Mouse (Mus musculus): ENCODE measurements around the gene Las1l. TPM values are rescaled to one million over a fixed set of nuclear protein-coding genes. Genes with fewer than 3 reads are reported as not detected.
A peak's percentile ranks its signal among the peaks of the same experiment; 100 is the strongest.

The Las1l gene
- 69.2 and 70.0 TPM in 2 replicates for polyA plus RNA-seq (2012; rRNA removed)

- peak within 1 kb of the TSS; percentile 75 for H3K4me3 ChIP-seq (replicated peaks; ENCODE audit: insufficient read depth, low read depth, low read length)
- peak within 1 kb of the TSS; percentile 2; the same call in 1 of the 2 replicates for H3K27ac ChIP-seq (ENCODE audit: insufficient read depth, low read length)
- DNase-seq = peak; percentile 91 to 94
- WGBS = 8% methylated on average over 42 of the region's 42 CpGs
- H3K27me3 ChIP-seq (ENCODE audit: control insufficient read depth, insufficient read depth, low read length) = no peaks in the 10 kb centered on the region
- H3K4me1 ChIP-seq (ENCODE audit: control insufficient read depth, insufficient read depth, low read length) = 0 out of 2 replicates have a peak, but pooled peaks cover 2% of the 10 kb centered on the region
- TF ChIP-seq CTCF (IDR thresholded peaks at IDR 0.05; ENCODE audit: borderline replicate concordance, insufficient read depth, low read depth, low read length) (peak; percentile 10; the same call in 1 of the 2 replicates), POLR2A (IDR thresholded peaks at IDR 0.05; ENCODE audit: borderline replicate concordance, insufficient read depth, low read length) (peak; percentile 86)
These were observed at the start of gene Las1l for GRCm38 (mm10) chrX:95956497-95957293. Las1l (minus strand) TSS chrX:95956962.

- H3K4me3 ChIP-seq (replicated peaks; ENCODE audit: insufficient read depth, low read depth, low read length) = no peak overlapping the region
- H3K4me1 ChIP-seq (ENCODE audit: control insufficient read depth, insufficient read depth, low read length) = no peaks in the 10 kb centered on the region
- DNase-seq = no peak
- H3K27me3 ChIP-seq (ENCODE audit: control insufficient read depth, insufficient read depth, low read length) = no peaks in the 10 kb centered on the region
- WGBS = 76% methylated on average over 6 of the region's 6 CpGs
- H3K27ac ChIP-seq (ENCODE audit: insufficient read depth, low read length) = no peak overlapping the region
- TF ChIP-seq CTCF (IDR thresholded peaks at IDR 0.05; ENCODE audit: borderline replicate concordance, insufficient read depth, low read depth, low read length) (peak; percentile 28; the same call in 1 of the 2 replicates), POLR2A (IDR thresholded peaks at IDR 0.05; ENCODE audit: borderline replicate concordance, insufficient read depth, low read length) (no peak)
These were observed 49.6 kb upstream of the Las1l start for GRCm38 (mm10) chrX:96006395-96006794.

- no peak overlapping the region for H3K27ac ChIP-seq (ENCODE audit: insufficient read depth, low read length)
- no peaks in the 10 kb centered on the region for H3K4me1 ChIP-seq (ENCODE audit: control insufficient read depth, insufficient read depth, low read length)
- TF ChIP-seq CTCF (IDR thresholded peaks at IDR 0.05; ENCODE audit: borderline replicate concordance, insufficient read depth, low read depth, low read length) (no peak), POLR2A (IDR thresholded peaks at IDR 0.05; ENCODE audit: borderline replicate concordance, insufficient read depth, low read length) (no peak)
- DNase-seq = no peak
- WGBS = 82% methylated on average over 6 of the region's 6 CpGs
- H3K4me3 ChIP-seq (replicated peaks; ENCODE audit: insufficient read depth, low read depth, low read length) = no peak overlapping the region
- H3K27me3 ChIP-seq (ENCODE audit: control insufficient read depth, insufficient read depth, low read length) = no peaks in the 10 kb centered on the region
These were observed 42.8 kb upstream of the Las1l start for GRCm38 (mm10) chrX:95999601-96000000.

GRCm38 (mm10) chrX:95993206-95993605 lies 36.4 kb upstream of the Las1l start:
- Histone ChIP-seq H3K4me3 (replicated peaks; ENCODE audit: insufficient read depth, low read depth, low read length) (no peak overlapping the region), H3K27ac (ENCODE audit: insufficient read depth, low read length) (no peak overlapping the region), H3K27me3 (ENCODE audit: control insufficient read depth, insufficient read depth, low read length) (no peaks in the 10 kb centered on the region), H3K4me1 (ENCODE audit: control insufficient read depth, insufficient read depth, low read length) (no peaks in the 10 kb centered on the region)
- DNase-seq = no peak
- TF ChIP-seq POLR2A (IDR thresholded peaks at IDR 0.05; ENCODE audit: borderline replicate concordance, insufficient read depth, low read length) (no peak), CTCF (IDR thresholded peaks at IDR 0.05; ENCODE audit: borderline replicate concordance, insufficient read depth, low read depth, low read length) (no peak)
- 60% methylated on average over 3 of the region's 3 CpGs for WGBS

- 74% methylated on average over 9 of the region's 9 CpGs for WGBS
- DNase-seq = no peak
- Histone ChIP-seq H3K4me1 (ENCODE audit: control insufficient read depth, insufficient read depth, low read length) (no peaks in the 10 kb centered on the region), H3K4me3 (replicated peaks; ENCODE audit: insufficient read depth, low read depth, low read length) (no peak overlapping the region), H3K27me3 (ENCODE audit: control insufficient read depth, insufficient read depth, low read length) (no peaks in the 10 kb centered on the region), H3K27ac (ENCODE audit: insufficient read depth, low read length) (no peak overlapping the region)
- no peak for TF ChIP-seq CTCF (IDR thresholded peaks at IDR 0.05; ENCODE audit: borderline replicate concordance, insufficient read depth, low read depth, low read length)
These were observed 13.2 kb upstream of the Las1l start for GRCm38 (mm10) chrX:95969936-95970335.

GRCm38 (mm10) chrX:95969116-95969515 lies 12.4 kb upstream of the Las1l start:
- Histone ChIP-seq H3K27ac (ENCODE audit: insufficient read depth, low read length) (no peak overlapping the region), H3K4me3 (replicated peaks; ENCODE audit: insufficient read depth, low read depth, low read length) (no peak overlapping the region), H3K4me1 (ENCODE audit: control insufficient read depth, insufficient read depth, low read length) (no peaks in the 10 kb centered on the region), H3K27me3 (ENCODE audit: control insufficient read depth, insufficient read depth, low read length) (no peaks in the 10 kb centered on the region)
- no peak for DNase-seq
- WGBS = 24% methylated on average over 6 of the region's 6 CpGs
- TF ChIP-seq CTCF (IDR thresholded peaks at IDR 0.05; ENCODE audit: borderline replicate concordance, insufficient read depth, low read depth, low read length) = no peak
- TF ChIP-seq POLR2A (IDR thresholded peaks at IDR 0.05; ENCODE audit: borderline replicate concordance, insufficient read depth, low read length) = no peak

GRCm38 (mm10) chrX:95968594-95968965 lies 11.8 kb upstream of the Las1l start:
- DNase-seq = peak; percentile 81 to 88
- WGBS = 9% methylated on average over 6 of the region's 6 CpGs
- Histone ChIP-seq H3K4me3 (replicated peaks; ENCODE audit: insufficient read depth, low read depth, low read length) (peak overlapping the region; percentile 99), H3K4me1 (ENCODE audit: control insufficient read depth, insufficient read depth, low read length) (no peaks in the 10 kb centered on the region), H3K27ac (ENCODE audit: insufficient read depth, low read length) (peak overlapping the region; percentile 94), H3K27me3 (ENCODE audit: control insufficient read depth, insufficient read depth, low read length) (no peaks in the 10 kb centered on the region)
- TF ChIP-seq CTCF (IDR thresholded peaks at IDR 0.05; ENCODE audit: borderline replicate concordance, insufficient read depth, low read depth, low read length) (no peak), POLR2A (IDR thresholded peaks at IDR 0.05; ENCODE audit: borderline replicate concordance, insufficient read depth, low read length) (peak; percentile 26; the same call in 1 of the 2 replicates)
